8 mouse cellular contexts compared by ENCODE assay signal in genomic region chr6:83032769-83033191, GRCm38 (mm10). TPM values are rescaled to one million over a fixed set of nuclear protein-coding genes. Genes with fewer than 3 reads are reported as not detected.
A peak's percentile ranks its signal among the peaks of the same experiment; 100 is the strongest.
DNase-seq lines count a peak whose midpoint lies in the region; ATAC-seq and TF ChIP-seq lines count a peak whose summit lies in the region.

No protein-coding gene starts in this region.

- peak overlapping the region; percentile 85 for H3K4me2 ChIP-seq in heart, embryonic 15.5 days
- H3K4me2 ChIP-seq in limb, embryonic 12.5 days = peak overlapping the region; percentile 84
- H3K4me2 ChIP-seq in midbrain, embryonic 11.5 days = peak overlapping the region; percentile 85
- H3K4me2 ChIP-seq in stomach, embryonic 14.5 days (replicated peaks; ENCODE audit: low read depth, low read length) = peak overlapping the region; percentile 90

- DNase-seq in kidney, adult 18-20 months = peak; percentile 62
- DNase-seq in kidney, adult 11 months = no peak
- DNase-seq in midbrain, embryonic 11.5 days (ENCODE audit: low spot score, missing footprints) = peak; percentile 97
- DNase-seq in frontal cortex, adult 2 months (ENCODE audit: extremely low spot score in 1 of 2, low spot score in 1 of 2) = no peak

- no peak for TF ChIP-seq POLR2A in cortical plate, adult 2 months (IDR thresholded peaks at IDR 0.05; ENCODE audit: extremely low read depth, insufficient read depth, low read length)

- no peaks in the 10 kb centered on the region for H3K4me1 ChIP-seq in cortical plate, adult 2 months (ENCODE audit: control insufficient read depth, insufficient read depth, low read length)
- peaks cover 43% of the 10 kb centered on the region for H3K4me1 ChIP-seq in heart, embryonic 15.5 days (replicated peaks)
- peaks cover 36% of the 10 kb centered on the region for H3K4me1 ChIP-seq in limb, embryonic 12.5 days (replicated peaks)
- peaks cover 20% of the 10 kb centered on the region for H3K4me1 ChIP-seq in midbrain, embryonic 11.5 days (ENCODE audit: control insufficient read depth, insufficient read depth, low read length)
- H3K4me1 ChIP-seq in stomach, embryonic 14.5 days (ENCODE audit: control insufficient read depth, insufficient read depth, low read length) = peaks cover 10% of the 10 kb centered on the region; the same call in 1 of the 2 replicates

- H3K27ac ChIP-seq in cortical plate, adult 2 months (ENCODE audit: insufficient read depth, low read length) = no peak overlapping the region; the same call in 1 of the 2 replicates
- peak overlapping the region; percentile 83 for H3K27ac ChIP-seq in heart, embryonic 15.5 days
- peak overlapping the region; percentile 86 for H3K27ac ChIP-seq in limb, embryonic 12.5 days
- H3K27ac ChIP-seq in midbrain, embryonic 11.5 days (ENCODE audit: low read depth, low read length) = no peak overlapping the region
- H3K27ac ChIP-seq in stomach, embryonic 14.5 days (ENCODE audit: low read length) = 0 out of 2 replicates have a peak overlapping the region, but pooled peaks have one; percentile 48

- H3K36me3 ChIP-seq in heart, embryonic 15.5 days = no peaks in the 10 kb centered on the region
- peaks cover 8% of the 10 kb centered on the region; the same call in 1 of the 2 replicates for H3K36me3 ChIP-seq in limb, embryonic 12.5 days
- H3K36me3 ChIP-seq in midbrain, embryonic 11.5 days (ENCODE audit: control insufficient read depth, insufficient read depth, low read length) = no peaks in the 10 kb centered on the region
- no peaks in the 10 kb centered on the region for H3K36me3 ChIP-seq in stomach, embryonic 14.5 days (ENCODE audit: control insufficient read depth, insufficient read depth, low read length)

- ATAC-seq in heart, embryonic 15.5 days (replicated peaks; ENCODE audit: insufficient number of reproducible peaks, insufficient read depth, low FRiP score, low read depth) = peak; percentile 50
- ATAC-seq in limb, embryonic 12.5 days (ENCODE audit: insufficient number of reproducible peaks, insufficient read depth, low FRiP score, low TSS enrichment, low read depth) = peak; percentile 26; the same call in 1 of the 2 replicates
- ATAC-seq in midbrain, embryonic 11.5 days (ENCODE audit: low FRiP score) = peak; percentile 53
- ATAC-seq in stomach, embryonic 14.5 days (ENCODE audit: insufficient number of reproducible peaks, insufficient read depth, low FRiP score, low read depth) = peak; percentile 24; the same call in 1 of the 2 replicates

- peak overlapping the region; percentile 68 for H3K9ac ChIP-seq in heart, embryonic 15.5 days
- peak overlapping the region; percentile 52 for H3K9ac ChIP-seq in limb, embryonic 12.5 days (replicated peaks)
- peak overlapping the region; percentile 55 for H3K9ac ChIP-seq in midbrain, embryonic 11.5 days (ENCODE audit: low read length)
- peak overlapping the region; percentile 53 for H3K9ac ChIP-seq in stomach, embryonic 14.5 days (replicated peaks; ENCODE audit: low read depth, low read length)

- H3K4me3 ChIP-seq in cortical plate, adult 2 months (ENCODE audit: insufficient read depth, low read length) = peak overlapping the region; percentile 43
- H3K4me3 ChIP-seq in heart, embryonic 15.5 days = peak overlapping the region; percentile 77
- H3K4me3 ChIP-seq in limb, embryonic 12.5 days (replicated peaks) = peak overlapping the region; percentile 48
- peak overlapping the region; percentile 52 for H3K4me3 ChIP-seq in midbrain, embryonic 11.5 days (ENCODE audit: low read depth, low read length)
- H3K4me3 ChIP-seq in stomach, embryonic 14.5 days (ENCODE audit: low read depth, low read length) = peak overlapping the region; percentile 67

- no peaks in the 10 kb centered on the region for H3K9me3 ChIP-seq in heart, embryonic 15.5 days (replicated peaks)
- no peaks in the 10 kb centered on the region for H3K9me3 ChIP-seq in limb, embryonic 12.5 days
- H3K9me3 ChIP-seq in midbrain, embryonic 11.5 days (ENCODE audit: control insufficient read depth, low read length) = no peaks in the 10 kb centered on the region
- H3K9me3 ChIP-seq in stomach, embryonic 14.5 days (ENCODE audit: control insufficient read depth, low read depth, low read length) = no peaks in the 10 kb centered on the region

- peaks cover 30% of the 10 kb centered on the region for H3K27me3 ChIP-seq in heart, embryonic 15.5 days
- H3K27me3 ChIP-seq in limb, embryonic 12.5 days = peaks cover 42% of the 10 kb centered on the region
- peaks cover 32% of the 10 kb centered on the region for H3K27me3 ChIP-seq in midbrain, embryonic 11.5 days (ENCODE audit: control insufficient read depth, insufficient read depth, low read length)
- no peaks in the 10 kb centered on the region for H3K27me3 ChIP-seq in stomach, embryonic 14.5 days (ENCODE audit: control insufficient read depth, insufficient read depth, low read length)

- TF ChIP-seq CTCF in cortical plate, adult 2 months (IDR thresholded peaks at IDR 0.05; ENCODE audit: extremely low read depth, insufficient read depth, low read length) = no peak

- under 1% methylated on average over 31 of the region's 31 CpGs for WGBS in heart, embryonic 15.5 days
- under 1% methylated on average over 31 of the region's 31 CpGs for WGBS in limb, embryonic 12.5 days
- under 1% methylated on average over 31 of the region's 31 CpGs for WGBS in midbrain, embryonic 11.5 days
- under 1% methylated on average over 31 of the region's 31 CpGs for WGBS in stomach, embryonic 14.5 days

RNA-seq across cellular contexts. Expression of gene Dok1, which starts 0.5 kb away (rescaled TPM):
- polyA plus RNA-seq in cortical plate, adult 2 months (2012; rRNA removed) = 1.2 and 1.9 TPM in 2 replicates
- 7.1 and 10.8 TPM in 2 replicates for polyA plus RNA-seq in heart, embryonic 15.5 days (2015; fragmentation: Nextera tagmentation; extraction: Ambion mirVana)
- polyA plus RNA-seq in limb, embryonic 12.5 days (2016; fragmentation: Nextera tagmentation; extraction: Ambion mirVana) = 9.9 and 10.0 TPM in 2 replicates
- polyA plus RNA-seq in midbrain, embryonic 11.5 days (2014; fragmentation: Nextera tagmentation; extraction: Ambion mirVana) = 4.0 and 5.2 TPM in 2 replicates
- 8.5 and 9.7 TPM in 2 replicates for polyA plus RNA-seq in stomach, embryonic 14.5 days (2014; fragmentation: Nextera tagmentation; extraction: Ambion mirVana)
- 1.7 and 2.4 TPM in 2 replicates for polyA plus RNA-seq in frontal cortex, adult 2 months (2012; rRNA removed)

RNA-seq across cellular contexts. Expression of gene Loxl3, which starts 1.2 kb away (rescaled TPM):
- polyA plus RNA-seq in cortical plate, adult 2 months (2012; rRNA removed) = 4.9 and 6.6 TPM in 2 replicates
- polyA plus RNA-seq in heart, embryonic 15.5 days (2015; fragmentation: Nextera tagmentation; extraction: Ambion mirVana) = 7.5 and 11.9 TPM in 2 replicates
- 15.7 and 19.4 TPM in 2 replicates for polyA plus RNA-seq in limb, embryonic 12.5 days (2016; fragmentation: Nextera tagmentation; extraction: Ambion mirVana)
- polyA plus RNA-seq in midbrain, embryonic 11.5 days (2014; fragmentation: Nextera tagmentation; extraction: Ambion mirVana) = 6.6 and 6.8 TPM in 2 replicates
- polyA plus RNA-seq in stomach, embryonic 14.5 days (2014; fragmentation: Nextera tagmentation; extraction: Ambion mirVana) = 15.6 and 16.2 TPM in 2 replicates
- polyA plus RNA-seq in frontal cortex, adult 2 months (2012; rRNA removed) = 6.4 and 6.6 TPM in 2 replicates

RNA-seq across cellular contexts. Expression of gene Aup1, which starts 21.5 kb away (rescaled TPM):
- polyA plus RNA-seq in cortical plate, adult 2 months (2012; rRNA removed) = 224 and 239 TPM in 2 replicates
- 110 and 136 TPM in 2 replicates for polyA plus RNA-seq in heart, embryonic 15.5 days (2015; fragmentation: Nextera tagmentation; extraction: Ambion mirVana)
- polyA plus RNA-seq in limb, embryonic 12.5 days (2016; fragmentation: Nextera tagmentation; extraction: Ambion mirVana) = 158 and 159 TPM in 2 replicates
- 109 and 111 TPM in 2 replicates for polyA plus RNA-seq in midbrain, embryonic 11.5 days (2014; fragmentation: Nextera tagmentation; extraction: Ambion mirVana)
- polyA plus RNA-seq in stomach, embryonic 14.5 days (2014; fragmentation: Nextera tagmentation; extraction: Ambion mirVana) = 135 and 154 TPM in 2 replicates
- polyA plus RNA-seq in frontal cortex, adult 2 months (2012; rRNA removed) = 220 and 253 TPM in 2 replicates

RNA-seq across cellular contexts. Expression of gene Htra2, which starts 22.3 kb away (rescaled TPM):
- 58.8 and 66.9 TPM in 2 replicates for polyA plus RNA-seq in cortical plate, adult 2 months (2012; rRNA removed)
- 71.2 and 83.4 TPM in 2 replicates for polyA plus RNA-seq in heart, embryonic 15.5 days (2015; fragmentation: Nextera tagmentation; extraction: Ambion mirVana)
- 68.7 and 75.5 TPM in 2 replicates for polyA plus RNA-seq in limb, embryonic 12.5 days (2016; fragmentation: Nextera tagmentation; extraction: Ambion mirVana)
- 28.2 and 30.0 TPM in 2 replicates for polyA plus RNA-seq in midbrain, embryonic 11.5 days (2014; fragmentation: Nextera tagmentation; extraction: Ambion mirVana)
- polyA plus RNA-seq in stomach, embryonic 14.5 days (2014; fragmentation: Nextera tagmentation; extraction: Ambion mirVana) = 40.3 and 41.0 TPM in 2 replicates
- polyA plus RNA-seq in frontal cortex, adult 2 months (2012; rRNA removed) = 58.8 and 63.7 TPM in 2 replicates

RNA-seq across cellular contexts. Expression of gene Dqx1, which starts 24.9 kb away (rescaled TPM):
- 0.52 and 0.68 TPM in 2 replicates for polyA plus RNA-seq in cortical plate, adult 2 months (2012; rRNA removed)
- 0.28 and 1.1 TPM in 2 replicates for polyA plus RNA-seq in heart, embryonic 15.5 days (2015; fragmentation: Nextera tagmentation; extraction: Ambion mirVana)
- polyA plus RNA-seq in limb, embryonic 12.5 days (2016; fragmentation: Nextera tagmentation; extraction: Ambion mirVana) = 0.68 and 1.1 TPM in 2 replicates
- polyA plus RNA-seq in midbrain, embryonic 11.5 days (2014; fragmentation: Nextera tagmentation; extraction: Ambion mirVana) = 0.43 and 0.68 TPM in 2 replicates
- polyA plus RNA-seq in stomach, embryonic 14.5 days (2014; fragmentation: Nextera tagmentation; extraction: Ambion mirVana) = 4.2 and 4.5 TPM in 2 replicates
- polyA plus RNA-seq in frontal cortex, adult 2 months (2012; rRNA removed) = 0.76 and 0.97 TPM in 2 replicates

Comparison
In these comparisons a context has a peak if more than half of its experiments do, and no peak if none do; other contexts are left out.
1. DNase-seq: peak in kidney, adult 18-20 months (single experiment) and midbrain, embryonic 11.5 days (single experiment); none in kidney, adult 11 months (single experiment) and frontal cortex, adult 2 months (0 of 2).
2. H3K27ac ChIP-seq: peak in heart, embryonic 15.5 days (single experiment), limb, embryonic 12.5 days (single experiment) and stomach, embryonic 14.5 days (single experiment); none in cortical plate, adult 2 months (single experiment) and midbrain, embryonic 11.5 days (single experiment).
3. Peak in every context shown above with its lines, with median percentiles within 50 percentile points of each other: H3K4me3 ChIP-seq, ATAC-seq, H3K4me2 ChIP-seq and H3K9ac ChIP-seq.